Mouse (Mus musculus): ENCODE results near the gene Fam57a.

DNA sequence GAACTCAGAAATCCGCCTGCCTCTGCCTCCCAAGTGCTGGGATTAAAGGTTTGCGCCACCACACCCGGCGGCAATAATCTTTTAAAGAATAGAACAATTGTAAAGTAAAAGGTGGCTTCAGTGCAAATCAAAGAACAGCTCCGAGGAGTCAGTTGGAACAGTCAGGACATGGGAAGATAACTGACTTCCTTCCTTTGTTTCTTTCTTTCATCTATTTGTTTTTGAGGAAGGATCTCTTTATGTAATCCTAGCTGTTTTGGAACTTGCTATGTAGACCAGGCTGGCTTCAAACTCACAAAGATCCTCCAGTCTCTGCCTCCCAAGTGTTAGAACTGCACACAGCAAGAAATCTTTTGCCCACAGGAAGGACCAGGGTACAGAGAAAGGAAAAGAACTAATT lies 45.2 kb downstream of the Fam57a start:
- TF ChIP-seq CTCF (IDR thresholded peaks at IDR 0.05; ENCODE audit: low read depth, low read length): no peak
- TF ChIP-seq TAL1 (conservative IDR thresholded peaks at IDR 0.05; ENCODE audit: low read depth, low read length): no peak
- no peak for TF ChIP-seq GATA1 (IDR thresholded peaks at IDR 0.05; ENCODE audit: borderline replicate concordance, low read length)

Data from G1E (cell line).